Mouse (Mus musculus) CH12.LX (cell line): ENCODE data around the gene Cnot3. TPM values are rescaled to one million over a fixed set of nuclear protein-coding genes. Genes with fewer than 3 reads are reported as not detected.

Source experiments
- DNase-seq: peaks from one replicate; pipeline ENCODE4 v3.0.0-alpha.2; 2013; ENCODE audit errors: extremely low read depth
- H3K27ac ChIP-seq: 2 replicates; pipeline ENCODE4 v1.5.1; 2012; ENCODE audit warnings: low read depth, mild to moderate bottlenecking, control low read depth, moderate library complexity; ENCODE audit not compliant: insufficient read depth
- H3K27me3 ChIP-seq: replicated peaks from 2 replicates; pipeline ENCODE3; 2012; ENCODE audit warnings: inconsistent platforms
- H3K36me3 ChIP-seq, 2 experiments: replicated peaks in 1 of 2; 2 replicates each; pipeline versions ENCODE3 to v1.6.1; 2012; ENCODE audit warnings: inconsistent platforms in 1 of 2, low read length in 1 of 2, mild to moderate bottlenecking in 1 of 2, mixed read lengths in 1 of 2, moderate library complexity in 1 of 2; ENCODE audit not compliant: control insufficient read depth in 1 of 2, insufficient read depth in 1 of 2
- H3K4me1 ChIP-seq, 2 experiments: 2 replicates each; pipeline ENCODE4 v1.6.1; 2012; ENCODE audit warnings: inconsistent platforms in 1 of 2, moderate library complexity in 1 of 2; ENCODE audit not compliant: insufficient read depth in 2 of 2, control insufficient read depth in 1 of 2
- H3K4me2 ChIP-seq: 2 replicates; pipeline ENCODE4 v1.6.1; 2012; ENCODE audit warnings: low read depth, mild to moderate bottlenecking, control low read depth; ENCODE audit not compliant: poor library complexity, insufficient read depth, severe bottlenecking
- H3K4me3 ChIP-seq, 3 experiments: fragments of 150-350 bp in 1 of 3; sonication (generic) in 1 of 3; replicated peaks in 1 of 3; 2 replicates each; pipeline versions ENCODE3 to v1.5.1; 2011 to 2012; ENCODE audit warnings: low read depth in 2 of 3, low read length in 2 of 3, mild to moderate bottlenecking in 2 of 3, moderate library complexity in 2 of 3, control low read depth in 1 of 3, improper control_type of control experiment in 1 of 3, inconsistent platforms in 1 of 3, mixed read lengths in 1 of 3; ENCODE audit not compliant: poor library complexity in 1 of 3
- H3K79me2 ChIP-seq: replicated peaks from 2 replicates; pipeline ENCODE4 v1.6.1; 2012; ENCODE audit warnings: mild to moderate bottlenecking, moderate library complexity; ENCODE audit not compliant: control insufficient read depth, poor library complexity, insufficient read depth, severe bottlenecking; ENCODE audit errors: extremely low read depth
- H3K9ac ChIP-seq: 2 replicates; pipeline ENCODE4 v1.6.1; 2012; ENCODE audit warnings: low read depth, mild to moderate bottlenecking, control low read depth, moderate library complexity; ENCODE audit not compliant: insufficient read depth
- H3K9me3 ChIP-seq: replicated peaks from 2 replicates; pipeline ENCODE3; 2012; ENCODE audit warnings: low read length, inconsistent platforms, mixed read lengths
- CHD2 ChIP-seq: IDR thresholded peaks from 2 replicates; pipeline ENCODE4 v1.6.1; 2011; ENCODE audit warnings: low read length, improper control_type of control experiment
- CTCF ChIP-seq, 2 experiments: IDR thresholded peaks in 1 of 2; conservative IDR thresholded peaks in 1 of 2; 2 replicates each; pipeline ENCODE4 v1.5.1; 2011 to 2012; ENCODE audit warnings: low read depth in 2 of 2, low read length in 2 of 2, improper control_type of control experiment in 1 of 2, inconsistent platforms in 1 of 2, mild to moderate bottlenecking in 1 of 2, moderate library complexity in 1 of 2
- ELF1 ChIP-seq: IDR thresholded peaks from 2 replicates; pipeline ENCODE4 v1.6.1; 2014; ENCODE audit warnings: low read depth, mild to moderate bottlenecking, inconsistent platforms, low read length, improper control_type of control experiment
- ETS1 ChIP-seq: conservative IDR thresholded peaks from 2 replicates; pipeline ENCODE4 v1.6.1; 2012; ENCODE audit warnings: low read depth, mild to moderate bottlenecking, inconsistent platforms, low read length, improper control_type of control experiment, moderate library complexity
- GABPA ChIP-seq: IDR thresholded peaks from 2 replicates; pipeline ENCODE4 v1.6.1; 2012; ENCODE audit warnings: low read depth, low read length, improper control_type of control experiment, inconsistent platforms; ENCODE audit not compliant: insufficient replicate concordance
- IRF4 ChIP-seq: IDR thresholded peaks from 2 replicates; pipeline ENCODE4 v1.6.1; 2014; ENCODE audit warnings: low read depth, mild to moderate bottlenecking, inconsistent platforms, low read length, improper control_type of control experiment
- JUN ChIP-seq: IDR thresholded peaks from 2 replicates; pipeline ENCODE4 v1.6.1; 2011; ENCODE audit warnings: low read depth, mild to moderate bottlenecking, low read length, improper control_type of control experiment, moderate library complexity; ENCODE audit not compliant: insufficient read depth
- MXI1 ChIP-seq: IDR thresholded peaks from 2 replicates; pipeline ENCODE4 v1.6.1; 2011; ENCODE audit warnings: mild to moderate bottlenecking, low read depth, low read length, improper control_type of control experiment
- POLR2A ChIP-seq: IDR thresholded peaks from 2 replicates; pipeline ENCODE4 v1.6.1; 2011; ENCODE audit warnings: low read depth, mild to moderate bottlenecking, improper control_type of control experiment, low read length
- POLR2AphosphoS2 ChIP-seq: IDR thresholded peaks from 2 replicates; pipeline ENCODE4 v1.6.1; 2011; ENCODE audit warnings: low read depth, low read length, improper control_type of control experiment
- RAD21 ChIP-seq: IDR thresholded peaks from 2 replicates; pipeline ENCODE4 v1.6.1; 2011; ENCODE audit warnings: low read depth, mild to moderate bottlenecking, low read length, improper control_type of control experiment, moderate library complexity
- SIN3A ChIP-seq: IDR thresholded peaks from 2 replicates; pipeline ENCODE4 v1.6.1; 2012; ENCODE audit warnings: low read length, improper control_type of control experiment, inconsistent platforms
- SMC3 ChIP-seq: IDR thresholded peaks from 2 replicates; pipeline ENCODE4 v1.6.1; 2011; ENCODE audit warnings: low read depth, low read length, improper control_type of control experiment
- TCF12 ChIP-seq: IDR thresholded peaks from 2 replicates; pipeline ENCODE4 v1.6.1; 2014; ENCODE audit warnings: low read depth, mild to moderate bottlenecking, inconsistent platforms, low read length, improper control_type of control experiment
- UBTF ChIP-seq: IDR thresholded peaks from 2 replicates; pipeline ENCODE4 v1.6.1; 2012; ENCODE audit warnings: low read depth, mild to moderate bottlenecking, inconsistent platforms, low read length, improper control_type of control experiment, moderate library complexity
- USF1 ChIP-seq: IDR thresholded peaks from 2 replicates; pipeline ENCODE4 v1.6.1; 2014; ENCODE audit warnings: low read depth, mild to moderate bottlenecking, inconsistent platforms, low read length, improper control_type of control experiment
- ZC3H11A ChIP-seq: IDR thresholded peaks from 2 replicates; pipeline ENCODE4 v1.6.1; 2012; ENCODE audit warnings: low read depth, mild to moderate bottlenecking, inconsistent platforms, low read length, improper control_type of control experiment
- dilution Hi-C: fragments of 300-500 bp; cut with MboI; formaldehyde crosslinking; loops from 2 replicates; pipeline ENCODE4 v1.14.3; 2020; ENCODE audit warnings: low sequenced_read_pairs; ENCODE audit not compliant: extremely low pct_unique_long_range_greater_than_20kb, extremely low pct_ligation_motif_present
- in situ Hi-C: fragments of 300-500 bp; cut with MboI; formaldehyde crosslinking; loops from 3 replicates; pipeline ENCODE4 v1.14.3; 2019; ENCODE audit warnings: low sequenced_read_pairs, low pct_ligation_motif_present, low pct_unique_long_range_greater_than_20kb, mixed read lengths
- polyA plus RNA-seq: library from polyadenylated mRNA; unstranded; fragments of >175 nt; gene quantifications from 2 replicates; pipeline ENCODE4 v1.2.1, GENCODE M21; 2012; ENCODE audit warnings: low read depth; ENCODE audit not compliant: insufficient read length
- total RNA-seq, 2 experiments: library from RNA; depleted of rRNA; stranded (reverse); fragments of 300-350 nt in 1 of 2; fragments of >200 nt in 1 of 2; gene quantifications; 2 replicates each; pipeline ENCODE4 v1.2.3; 2012 to 2014

The Cnot3 gene
- total and polyA plus RNA-seq, 3 experiments, result 10.5 to 68.3 (median 21.1) TPM

DNA sequence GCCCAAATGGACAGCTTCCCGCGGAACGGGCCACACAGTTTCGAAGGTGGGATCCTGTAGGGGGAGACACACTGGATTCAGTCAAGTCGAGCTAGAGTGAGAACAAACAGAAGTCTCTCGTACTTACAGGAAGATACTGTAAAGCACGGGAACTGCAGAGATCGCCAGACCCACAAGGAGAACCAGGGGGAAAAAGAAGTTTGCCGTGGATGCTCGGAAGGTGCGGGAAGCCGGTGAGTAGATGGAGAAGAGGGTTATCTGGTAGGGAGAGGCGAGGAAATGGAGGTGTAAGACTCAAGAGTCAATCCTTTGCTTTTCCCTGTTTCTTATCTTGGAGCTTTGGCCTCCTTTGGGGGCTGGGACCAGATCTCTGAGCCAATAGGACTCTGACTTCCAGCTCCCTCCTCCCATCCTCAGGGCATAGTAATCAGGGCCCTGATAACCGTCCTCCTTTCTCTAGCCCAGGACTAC, 21.9 kb downstream of the Cnot3 start:
- no peak overlapping the region for H3K4me2 ChIP-seq
- peaks cover 0 to 25% of the 10 kb centered on the region in 2 experiments; a peak in 2 of 4 replicates for H3K4me1 ChIP-seq
- in situ Hi-C loops, result no loop called here
- TF ChIP-seq UBTF, result no peak
- peaks cover 6 to 31% of the 10 kb centered on the region in 2 experiments for H3K36me3 ChIP-seq
- H3K79me2 ChIP-seq, result peaks cover 13% of the 10 kb centered on the region; the same call in 1 of the 2 replicates
- no peaks in the 10 kb centered on the region for H3K9me3 ChIP-seq
- H3K9ac ChIP-seq, result no peak overlapping the region
- H3K27me3 ChIP-seq, result no peaks in the 10 kb centered on the region
- H3K4me3 ChIP-seq, result no peak overlapping the region
- no peak overlapping the region for H3K27ac ChIP-seq
- no peak for DNase-seq
- dilution Hi-C loops, result no loop called here

DNA sequence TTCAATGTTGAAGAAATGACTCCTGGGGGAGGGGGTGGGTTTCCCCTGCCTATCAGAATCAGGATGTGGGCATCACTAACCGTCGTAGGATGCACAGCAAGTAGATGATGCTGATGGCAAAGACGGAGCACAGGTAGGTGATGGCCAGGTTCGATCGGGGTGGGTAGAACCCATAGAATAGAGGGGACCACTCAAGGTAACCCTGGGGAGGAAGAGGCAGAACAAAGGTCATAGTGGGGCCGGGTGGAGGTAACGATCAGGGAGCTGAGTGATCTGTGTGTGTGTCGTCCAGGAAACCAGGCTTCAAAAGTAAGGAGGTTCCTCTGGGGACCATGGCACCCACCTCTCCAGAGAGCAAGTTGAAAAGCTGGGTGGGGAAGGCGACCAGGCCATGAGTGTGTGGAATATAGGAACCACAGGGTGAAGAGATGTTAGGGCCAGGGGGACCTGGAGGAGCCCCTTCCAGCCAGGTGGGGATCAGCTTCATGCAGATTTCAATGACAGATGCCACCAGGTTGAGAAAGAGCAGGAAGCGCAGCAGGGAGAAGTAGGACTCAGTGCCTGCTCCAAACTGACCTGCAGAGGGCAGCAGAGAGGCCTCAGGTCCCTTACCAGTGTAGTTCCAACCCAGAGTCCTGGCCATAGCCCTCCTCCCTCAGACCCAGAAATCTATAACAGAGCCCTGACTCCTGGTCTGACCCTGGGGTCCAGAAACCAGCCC, 29.6 kb downstream of the Cnot3 start:
- Histone ChIP-seq H3K9me3 (no peaks in the 10 kb centered on the region), H3K4me1 (peaks cover 0 to 28% of the 10 kb centered on the region in 2 experiments; a peak in 2 of 4 replicates), H3K9ac (no peak overlapping the region), H3K4me3 (no peak overlapping the region), H3K36me3 (peaks cover 0 to 39% of the 10 kb centered on the region in 2 experiments), H3K27me3 (no peaks in the 10 kb centered on the region), H3K79me2 (no peaks in the 10 kb centered on the region), H3K4me2 (no peak overlapping the region), H3K27ac (no peak overlapping the region)
- in situ Hi-C loops (no loop called here), dilution Hi-C loops (no loop called here)
- TF ChIP-seq ETS1 (no peak), POLR2AphosphoS2 (no peak), MXI1 (no peak), ZC3H11A (peak; percentile 14; the same call in 1 of the 2 replicates), CTCF (conservative IDR thresholded peaks at IDR 0.05 in 1 of 2, IDR thresholded peaks at IDR 0.05 in 1 of 2; ENCODE audit: low read depth in 2 of 2, low read length in 2 of 2) (peak; percentile 88 to 96), CHD2 (no peak), JUN (no peak), GABPA (no peak), RAD21 (peak; percentile 71), TCF12 (0 out of 2 replicates have a peak, but pooled peaks have one; percentile 14), ELF1 (0 out of 2 replicates have a peak, but pooled peaks have one; percentile 38), SIN3A (no peak), POLR2A (no peak), IRF4 (peak; percentile 17; the same call in 1 of the 2 replicates), UBTF (no peak), SMC3 (peak; percentile 84), USF1 (no peak)
- DNase-seq, result peak; percentile 85
